Comparison of ENCODE assay signal across 15 mouse cellular contexts in the genomic region with DNA sequence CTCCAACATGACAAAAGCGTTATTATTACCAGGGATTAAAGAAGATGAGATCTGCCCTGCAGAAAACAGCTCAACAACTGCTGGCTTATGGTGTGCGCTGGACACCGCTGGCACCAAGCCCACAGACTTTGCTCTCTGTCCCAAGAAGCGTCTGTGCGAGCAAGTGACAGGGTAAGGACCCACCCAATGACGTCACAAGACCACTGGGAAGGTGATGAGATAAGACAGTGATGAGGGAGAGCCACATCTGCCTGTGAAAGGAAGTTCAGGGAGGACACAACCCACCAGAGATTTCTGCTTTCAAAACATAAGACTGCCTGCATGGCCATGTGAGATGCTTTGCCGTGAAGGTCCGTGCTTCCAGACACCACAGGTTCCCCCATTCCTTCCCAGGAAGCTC.
DNase-seq lines count a peak whose midpoint lies in the region; ATAC-seq lines count a peak whose summit lies in the region.
"Had no signal": no experiment of that assay in that cellular context is flagged by ENCODE, and none has a peak within 500 bp of the region (broad histone marks: within the 10 kb centered on the region; RNA-seq: fewer than 3 reads in every experiment).

No protein-coding gene starts in this region.

- H3K4me3 ChIP-seq in forebrain, embryonic 10.5 days: no peak overlapping the region
- no peak overlapping the region for H3K4me3 ChIP-seq in forebrain, embryonic 15.5 days
- H3K4me3 ChIP-seq in hindbrain, embryonic 12.5 days: no peak overlapping the region
- H3K4me3 ChIP-seq in hindbrain, embryonic 16.5 days (ENCODE audit: low read length): no peak overlapping the region
- H3K4me3 ChIP-seq in midbrain, embryonic 10.5 days: no peak overlapping the region
- no peak overlapping the region for H3K4me3 ChIP-seq in midbrain, embryonic 16.5 days (ENCODE audit: low read depth, low read length)
- H3K4me3 ChIP-seq: embryonic facial prominence, embryonic 15.5 days had no signal

- H3K4me1 ChIP-seq in forebrain, embryonic 10.5 days: peaks cover 43% of the 10 kb centered on the region
- peaks cover 13% of the 10 kb centered on the region for H3K4me1 ChIP-seq in forebrain, embryonic 15.5 days
- peaks cover 17% of the 10 kb centered on the region for H3K4me1 ChIP-seq in hindbrain, embryonic 12.5 days
- H3K4me1 ChIP-seq in hindbrain, embryonic 16.5 days (ENCODE audit: control insufficient read depth, insufficient read depth, low read depth, low read length): peaks cover 2% of the 10 kb centered on the region; the same call in 1 of the 2 replicates
- peaks cover 34% of the 10 kb centered on the region for H3K4me1 ChIP-seq in midbrain, embryonic 10.5 days
- H3K4me1 ChIP-seq in midbrain, embryonic 16.5 days (ENCODE audit: control insufficient read depth, insufficient read depth, low read length): peaks cover 9% of the 10 kb centered on the region; the same call in 1 of the 2 replicates

- H3K36me3 ChIP-seq in forebrain, embryonic 10.5 days (replicated peaks): no peaks in the 10 kb centered on the region
- H3K36me3 ChIP-seq in forebrain, embryonic 15.5 days: no peaks in the 10 kb centered on the region
- no peaks in the 10 kb centered on the region for H3K36me3 ChIP-seq in hindbrain, embryonic 12.5 days
- H3K36me3 ChIP-seq in hindbrain, embryonic 16.5 days (ENCODE audit: control insufficient read depth, insufficient read depth, low read length): no peaks in the 10 kb centered on the region
- H3K36me3 ChIP-seq in midbrain, embryonic 10.5 days: no peaks in the 10 kb centered on the region
- H3K36me3 ChIP-seq in midbrain, embryonic 16.5 days (ENCODE audit: control insufficient read depth, insufficient read depth, low read length): no peaks in the 10 kb centered on the region
- H3K36me3 ChIP-seq: embryonic facial prominence, embryonic 15.5 days had no signal

- no peaks in the 10 kb centered on the region for H3K9me3 ChIP-seq in forebrain, embryonic 10.5 days
- H3K9me3 ChIP-seq in forebrain, embryonic 15.5 days: no peaks in the 10 kb centered on the region
- no peaks in the 10 kb centered on the region for H3K9me3 ChIP-seq in hindbrain, embryonic 12.5 days (replicated peaks)
- no peaks in the 10 kb centered on the region for H3K9me3 ChIP-seq in hindbrain, embryonic 16.5 days (ENCODE audit: control insufficient read depth, low read length)
- no peaks in the 10 kb centered on the region for H3K9me3 ChIP-seq in midbrain, embryonic 10.5 days (replicated peaks)
- no peaks in the 10 kb centered on the region for H3K9me3 ChIP-seq in midbrain, embryonic 16.5 days (replicated peaks; ENCODE audit: control insufficient read depth, low read length, poor library complexity, severe bottlenecking)
- H3K9me3 ChIP-seq: embryonic facial prominence, embryonic 15.5 days had no signal

- peak overlapping the region; percentile 74 for H3K27ac ChIP-seq in forebrain, embryonic 10.5 days
- no peak overlapping the region for H3K27ac ChIP-seq in forebrain, embryonic 15.5 days (replicated peaks)
- H3K27ac ChIP-seq in hindbrain, embryonic 12.5 days: peak overlapping the region; percentile 40; the same call in 1 of the 2 replicates
- no peak overlapping the region for H3K27ac ChIP-seq in hindbrain, embryonic 16.5 days (ENCODE audit: low read depth, low read length)
- H3K27ac ChIP-seq in midbrain, embryonic 10.5 days (replicated peaks): peak overlapping the region; percentile 67
- no peak overlapping the region for H3K27ac ChIP-seq in midbrain, embryonic 16.5 days (ENCODE audit: low read length)
- H3K27ac ChIP-seq: embryonic facial prominence, embryonic 15.5 days had no signal

- 70% methylated on average over 8 of the region's 8 CpGs for WGBS in forebrain, embryonic 10.5 days
- WGBS in forebrain, embryonic 15.5 days: 74% methylated on average over 8 of the region's 8 CpGs
- WGBS in hindbrain, embryonic 12.5 days: 63% methylated on average over 8 of the region's 8 CpGs
- 66% methylated on average over 8 of the region's 8 CpGs for WGBS in hindbrain, embryonic 16.5 days
- WGBS in midbrain, embryonic 10.5 days: 79% methylated on average over 8 of the region's 8 CpGs
- WGBS in midbrain, embryonic 16.5 days: 61% methylated on average over 8 of the region's 8 CpGs

- H3K4me2 ChIP-seq in forebrain, embryonic 15.5 days (replicated peaks): no peak overlapping the region
- no peak overlapping the region for H3K4me2 ChIP-seq in hindbrain, embryonic 12.5 days (replicated peaks)
- no peak overlapping the region for H3K4me2 ChIP-seq in hindbrain, embryonic 16.5 days (ENCODE audit: low read length)
- H3K4me2 ChIP-seq in midbrain, embryonic 16.5 days (ENCODE audit: low read length): no peak overlapping the region
- H3K4me2 ChIP-seq: embryonic facial prominence, embryonic 15.5 days had no signal

- H3K27me3 ChIP-seq in forebrain, embryonic 10.5 days (ENCODE audit: poor library complexity, severe bottlenecking): peaks cover 12% of the 10 kb centered on the region; the same call in 1 of the 2 replicates
- H3K27me3 ChIP-seq in forebrain, embryonic 15.5 days: no peaks in the 10 kb centered on the region
- peaks cover 3% of the 10 kb centered on the region; the same call in 1 of the 2 replicates for H3K27me3 ChIP-seq in hindbrain, embryonic 12.5 days
- H3K27me3 ChIP-seq in hindbrain, embryonic 16.5 days (replicated peaks; ENCODE audit: control insufficient read depth, insufficient read depth, low read length): no peaks in the 10 kb centered on the region
- H3K27me3 ChIP-seq in midbrain, embryonic 10.5 days (ENCODE audit: low read depth, poor library complexity, severe bottlenecking): peaks cover 69% of the 10 kb centered on the region
- H3K27me3 ChIP-seq in midbrain, embryonic 16.5 days (ENCODE audit: control insufficient read depth, insufficient read depth, low read depth, low read length): no peaks in the 10 kb centered on the region
- H3K27me3 ChIP-seq: CH12.LX had no signal

- DNase-seq in forebrain, embryonic 10.5 days (ENCODE audit: extremely low spot score, low spot score): no peak
- DNase-seq in midbrain, embryonic 10.5 days (ENCODE audit: low spot score): no peak
- DNase-seq in heart, postnatal 4 days: peak; percentile 34
- no peak for DNase-seq in thymus, postnatal 14 days
- DNase-seq: adrenal gland, adult 2 months; cerebellum, postnatal 36 days; kidney, postnatal 4 days; right cerebral cortex, postnatal 4 days had no signal

- no peak for ATAC-seq in forebrain, embryonic 15.5 days (replicated peaks)
- ATAC-seq in hindbrain, embryonic 12.5 days (ENCODE audit: low FRiP score): no peak
- no peak for ATAC-seq in hindbrain, embryonic 16.5 days
- no peak for ATAC-seq in midbrain, embryonic 16.5 days
- ATAC-seq: inflammation-experienced regulatory T-cells, adult 6 months had no signal

- no peak overlapping the region for H3K9ac ChIP-seq in forebrain, embryonic 15.5 days (replicated peaks)
- no peak overlapping the region for H3K9ac ChIP-seq in hindbrain, embryonic 12.5 days
- H3K9ac ChIP-seq in hindbrain, embryonic 16.5 days (ENCODE audit: low read depth, low read length): no peak overlapping the region
- no peak overlapping the region for H3K9ac ChIP-seq in midbrain, embryonic 16.5 days (ENCODE audit: low read depth, low read length)
- H3K9ac ChIP-seq: embryonic facial prominence, embryonic 15.5 days had no signal

Comparison
In these comparisons a context has a peak if more than half of its experiments do, and no peak if none do; other contexts are left out.
1. H3K27ac ChIP-seq: peak in forebrain, embryonic 10.5 days (single experiment), hindbrain, embryonic 12.5 days (single experiment) and midbrain, embryonic 10.5 days (single experiment); none in forebrain, embryonic 15.5 days (single experiment), hindbrain, embryonic 16.5 days (single experiment) and midbrain, embryonic 16.5 days (single experiment).